Mouse (Mus musculus) cortical plate, adult 2 months (tissue): ENCODE measurements at regions not wholly inside any gene's neighbourhood (a gene's known extent, or its start where the extent isn't known, plus 50 kb on each side); places are given as distances from the start of the nearest gene placed in this dataset.

Experiments used
- H3K27ac ChIP-seq: fragments of 200-500 bp; 2 replicates; pipeline ENCODE4 v1.5.1; 2012; ENCODE audit warnings: low read length, control low read depth, inconsistent platforms; ENCODE audit not compliant: insufficient read depth
- H3K4me1 ChIP-seq: fragments of 200-500 bp; 2 replicates; pipeline ENCODE4 v1.6.1; 2011; ENCODE audit warnings: low read length; ENCODE audit not compliant: control insufficient read depth, insufficient read depth
- H3K4me3 ChIP-seq: fragments of 200-500 bp; 2 replicates; pipeline ENCODE4 v1.5.1; 2011; ENCODE audit warnings: mild to moderate bottlenecking, low read length, control low read depth; ENCODE audit not compliant: insufficient read depth
- CTCF ChIP-seq: fragments of 200-500 bp; IDR thresholded peaks from 2 replicates; pipeline ENCODE4 v1.5.1; 2011; ENCODE audit warnings: mild to moderate bottlenecking, control low read depth, low read length; ENCODE audit not compliant: insufficient read depth; ENCODE audit errors: extremely low read depth
- POLR2A ChIP-seq: fragments of 200-500 bp; IDR thresholded peaks from 2 replicates; pipeline ENCODE4 v1.6.1; 2011; ENCODE audit warnings: mild to moderate bottlenecking, low read length, control low read depth; ENCODE audit not compliant: insufficient read depth; ENCODE audit errors: extremely low read depth

GRCm38 (mm10) chr1:41810318-41810964, 885.1 kb upstream of the Pou3f3 start:
- H3K4me3 ChIP-seq, result peak overlapping the region; percentile 21; the same call in 1 of the 2 replicates
- TF ChIP-seq CTCF, result peak; percentile 84
- TF ChIP-seq POLR2A, result no peak
- no peaks in the 10 kb centered on the region; the same call in 1 of the 2 replicates for H3K4me1 ChIP-seq
- H3K27ac ChIP-seq, result peak overlapping the region; percentile 46; the same call in 1 of the 2 replicates

- Histone ChIP-seq H3K27ac (0 out of 2 replicates have a peak overlapping the region, but pooled peaks have one; percentile 46), H3K4me3 (no peak overlapping the region), H3K4me1 (no peaks in the 10 kb centered on the region; the same call in 1 of the 2 replicates)
- no peak for TF ChIP-seq POLR2A
- TF ChIP-seq CTCF, result no peak
Observed at GRCm38 (mm10) chr1:41811130-41811529, 884.4 kb upstream of the Pou3f3 start.

GRCm38 (mm10) chr1:41812071-41812470, 883.5 kb upstream of the Pou3f3 start:
- Histone ChIP-seq H3K4me3 (no peak overlapping the region), H3K4me1 (no peaks in the 10 kb centered on the region; the same call in 1 of the 2 replicates), H3K27ac (no peak overlapping the region)
- TF ChIP-seq POLR2A, result no peak
- TF ChIP-seq CTCF, result no peak

GRCm38 (mm10) chr1:41814032-41815005, 881.2 kb upstream of the Pou3f3 start:
- no peaks in the 10 kb centered on the region; the same call in 1 of the 2 replicates for H3K4me1 ChIP-seq
- no peak overlapping the region for H3K4me3 ChIP-seq
- no peak overlapping the region for H3K27ac ChIP-seq
- TF ChIP-seq CTCF (no peak), POLR2A (no peak)

DNA sequence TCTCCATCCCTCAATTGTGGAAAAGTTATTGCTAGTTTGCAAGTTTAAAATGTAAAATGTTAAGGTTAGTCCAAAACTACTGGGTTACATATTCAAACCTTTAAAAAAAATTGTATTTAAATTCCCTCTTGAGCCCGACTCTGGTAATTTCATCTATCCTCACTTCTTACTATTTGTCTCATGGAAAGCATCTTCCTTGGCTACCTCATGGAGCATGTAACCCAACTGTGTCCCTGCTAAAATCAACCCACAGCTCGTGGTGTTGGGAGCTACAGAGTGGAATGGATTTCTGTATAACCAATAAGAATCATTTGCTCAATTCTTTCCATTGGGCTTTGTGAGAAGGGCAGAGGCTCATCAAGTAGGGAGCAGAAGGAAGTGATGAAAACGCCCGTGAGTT, 880.5 kb upstream of the Pou3f3 start:
- Histone ChIP-seq H3K4me1 (no peaks in the 10 kb centered on the region; the same call in 1 of the 2 replicates), H3K27ac (no peak overlapping the region), H3K4me3 (no peak overlapping the region)
- TF ChIP-seq POLR2A (no peak), CTCF (no peak)

DNA sequence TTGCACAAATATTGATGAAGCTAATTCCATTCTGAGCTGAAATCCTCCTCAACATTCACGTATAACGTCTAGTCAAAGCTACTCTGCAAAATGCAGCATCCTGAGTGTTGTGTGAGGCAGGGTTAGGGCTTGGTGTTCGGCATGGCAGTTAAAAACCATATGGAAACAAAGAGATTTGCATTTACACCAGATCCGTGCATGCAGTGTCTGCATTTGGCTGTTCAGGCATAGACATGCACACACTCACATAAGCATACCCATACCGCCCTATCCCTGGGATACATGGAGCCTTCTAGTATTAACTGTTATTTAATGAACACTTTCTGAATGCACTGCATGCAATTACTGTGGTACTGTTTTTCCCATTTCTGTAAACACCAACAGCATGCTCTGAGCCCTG, 872.8 kb upstream of the Pou3f3 start:
- Histone ChIP-seq H3K4me3 (no peak overlapping the region), H3K4me1 (no peaks in the 10 kb centered on the region; the same call in 1 of the 2 replicates), H3K27ac (no peak overlapping the region)
- no peak for TF ChIP-seq POLR2A
- no peak for TF ChIP-seq CTCF

DNA sequence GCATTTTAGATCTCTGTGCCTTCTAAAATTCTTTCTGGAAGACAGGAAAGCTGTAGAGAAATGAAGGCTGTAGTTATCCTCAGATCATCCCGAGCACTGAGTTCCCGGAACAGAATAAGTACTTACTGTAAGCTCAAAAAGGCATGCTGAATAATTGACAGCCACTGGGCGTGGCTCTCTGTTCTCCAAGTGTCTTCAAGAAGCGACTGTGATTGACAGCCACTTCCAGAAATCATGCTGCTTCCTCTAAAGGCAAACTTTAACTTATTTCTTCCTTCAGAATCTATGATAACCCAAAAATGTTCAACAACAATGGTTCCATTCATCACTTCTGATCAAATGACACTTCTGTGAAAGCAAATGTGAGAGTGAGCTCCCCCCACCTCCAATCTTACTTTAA, 870.3 kb upstream of the Pou3f3 start:
- TF ChIP-seq POLR2A (no peak), CTCF (no peak)
- no peaks in the 10 kb centered on the region; the same call in 1 of the 2 replicates for H3K4me1 ChIP-seq
- H3K4me3 ChIP-seq, result no peak overlapping the region
- no peak overlapping the region for H3K27ac ChIP-seq

DNA sequence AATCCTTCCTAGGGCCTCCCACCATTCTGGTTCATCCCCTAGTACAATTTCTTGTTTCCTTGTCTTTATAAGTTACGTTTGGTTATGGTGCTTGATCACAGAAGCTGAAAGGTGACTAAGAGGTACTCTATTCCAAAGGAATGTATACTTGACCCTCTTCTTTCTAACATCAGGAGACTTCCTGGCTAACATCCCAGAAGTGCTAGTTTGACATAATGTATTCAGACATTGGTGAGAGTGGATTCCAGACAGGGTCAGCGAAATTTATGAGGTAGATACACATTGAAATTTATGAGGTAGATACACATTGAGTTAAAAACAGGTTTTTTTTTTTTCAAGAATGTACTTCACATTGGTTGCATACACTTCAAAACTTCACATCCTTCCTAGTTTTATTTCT, 863.9 kb upstream of the Pou3f3 start:
- no peak overlapping the region for H3K27ac ChIP-seq
- TF ChIP-seq CTCF (no peak), POLR2A (no peak)
- no peaks in the 10 kb centered on the region for H3K4me1 ChIP-seq
- no peak overlapping the region for H3K4me3 ChIP-seq
